ENCODE assay signal across 15 mouse cellular contexts in the genomic region with DNA sequence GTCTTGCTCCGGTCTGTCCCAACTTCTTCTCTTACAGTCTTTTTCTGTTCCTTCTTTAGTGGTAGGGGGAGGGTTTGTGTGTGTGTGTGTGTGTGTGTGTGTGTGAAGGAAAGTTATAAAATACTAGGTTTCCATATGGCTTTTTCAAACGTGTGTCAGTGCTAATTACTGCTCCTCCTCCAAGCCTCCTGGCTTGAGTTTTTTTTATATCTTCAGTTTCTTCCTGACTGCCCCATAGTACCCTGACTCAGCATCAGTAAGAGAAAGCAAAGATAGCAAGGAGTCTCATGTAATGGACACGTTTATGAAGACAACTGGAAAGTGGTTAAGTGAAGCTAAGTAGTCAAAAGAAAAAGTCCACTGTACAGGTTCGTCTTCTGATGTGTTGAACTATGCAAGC.
"Had no signal": no experiment of that assay in that cellular context is flagged by ENCODE, and none has a peak within 500 bp of the region (broad histone marks: within the 10 kb centered on the region; RNA-seq: fewer than 3 reads in every experiment).

No protein-coding gene starts in this region.

- H3K9me3 ChIP-seq: lung, embryonic 15.5 days; midbrain, embryonic 13.5 days; midbrain, embryonic 15.5 days; neural tube, embryonic 12.5 days had no signal

- H3K4me1 ChIP-seq: lung, embryonic 15.5 days; midbrain, embryonic 13.5 days; midbrain, embryonic 15.5 days had no signal

- H3K27me3 ChIP-seq: lung, embryonic 15.5 days; midbrain, embryonic 13.5 days; midbrain, embryonic 15.5 days; neural tube, embryonic 12.5 days had no signal

- H3K4me3 ChIP-seq: lung, embryonic 15.5 days; midbrain, embryonic 13.5 days; midbrain, embryonic 15.5 days; neural tube, embryonic 12.5 days had no signal

- ATAC-seq: lung, postnatal 0 days; midbrain, embryonic 13.5 days; midbrain, embryonic 15.5 days had no signal

- DNase-seq: lung, adult 2 months; lung, postnatal 14 days; lung, postnatal 36 days; retina, postnatal 1 day; right cerebral cortex, adult 18-20 months; right cerebral cortex, postnatal 25 days; right cerebral cortex, postnatal 4 days; spleen, adult 18-20 months; thymus, postnatal 14 days; thymus, postnatal 36 days had no signal

- H3K36me3 ChIP-seq: midbrain, embryonic 15.5 days had no signal
